Mouse (Mus musculus) kidney, embryonic 15.5 days (tissue): Measurements from ENCODE around the gene Phf14. TPM values are rescaled to one million over a fixed set of nuclear protein-coding genes. Genes with fewer than 3 reads are reported as not detected.

ENCODE experiments used
- ATAC-seq: fragments of 200-750 bp; cut with Nextera tagmentation; replicated peaks from 2 replicates; pipeline ENCODE4 v1.8.0; 2017; ENCODE audit warnings: moderate TSS enrichment; ENCODE audit not compliant: low FRiP score
- H3K27ac ChIP-seq: fragments of 300-500 bp; sonication (generic); 2 replicates; pipeline ENCODE4 v1.5.1; 2015; ENCODE audit warnings: mild to moderate bottlenecking, inconsistent platforms
- H3K27me3 ChIP-seq: fragments of 300-500 bp; sonication (generic); 2 replicates; pipeline ENCODE4 v1.6.1; 2015; ENCODE audit warnings: inconsistent platforms
- H3K36me3 ChIP-seq: fragments of 300-500 bp; sonication (generic); 2 replicates; pipeline ENCODE4 v1.6.1; 2015; ENCODE audit warnings: inconsistent platforms
- H3K4me1 ChIP-seq: fragments of 300-500 bp; sonication (generic); 2 replicates; pipeline ENCODE4 v1.6.1; 2015; ENCODE audit warnings: inconsistent platforms
- H3K4me2 ChIP-seq: fragments of 300-500 bp; sonication (generic); 2 replicates; pipeline ENCODE4 v1.6.1; 2015; ENCODE audit warnings: moderate library complexity, mild to moderate bottlenecking, inconsistent platforms
- H3K4me3 ChIP-seq: fragments of 300-500 bp; sonication (generic); replicated peaks from 2 replicates; pipeline ENCODE4 v1.5.1; 2015; ENCODE audit warnings: mild to moderate bottlenecking, inconsistent platforms
- H3K9ac ChIP-seq: fragments of 300-500 bp; sonication (generic); 2 replicates; pipeline ENCODE4 v1.6.1; 2015; ENCODE audit warnings: mild to moderate bottlenecking, inconsistent platforms
- H3K9me3 ChIP-seq: fragments of 300-500 bp; sonication (generic); replicated peaks from 2 replicates; pipeline ENCODE4 v1.6.1; 2016; ENCODE audit warnings: inconsistent platforms
- WGBS: fragments of 180-500 bp; shearing (Covaris S2); methylation state at CpG from one replicate; pipeline ENCODE4 v1.1.7; 2015; ENCODE audit warnings: mixed read lengths; 5-methylcytosine and 5-hydroxymethylcytosine counted together
- polyA plus RNA-seq: library from polyadenylated mRNA; unstranded; fragments of >200 nt; fragmentation: Nextera tagmentation; extraction: Ambion mirVana; gene quantifications from 2 replicates; pipeline ENCODE4 v1.2.1, GENCODE M21; 2015

The Phf14 gene
- polyA plus RNA-seq, 1 experiment from 2014 or later, result 69.7 TPM

DNA sequence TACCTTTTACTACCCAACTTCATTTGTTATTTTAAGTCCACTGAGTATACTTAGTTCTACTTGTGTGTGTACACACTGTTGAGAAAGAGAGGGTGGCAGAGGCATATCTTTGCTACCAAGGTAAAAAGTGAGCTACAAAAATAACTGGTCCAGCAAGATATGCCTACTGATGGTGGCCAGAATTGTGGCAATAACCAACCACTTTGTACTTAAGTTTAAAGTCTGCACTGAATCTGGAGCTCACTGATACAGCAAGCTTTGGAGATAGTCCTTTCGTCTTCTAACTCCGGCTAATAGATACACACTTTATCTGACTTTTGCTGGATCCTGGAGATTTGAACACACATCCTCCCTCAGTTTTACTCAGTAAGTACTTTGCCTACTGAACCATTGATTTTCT, 115.8 kb downstream of the Phf14 start:
- Histone ChIP-seq H3K27ac (no peak overlapping the region), H3K9ac (no peak overlapping the region), H3K4me1 (no peaks in the 10 kb centered on the region), H3K4me2 (no peak overlapping the region), H3K27me3 (no peaks in the 10 kb centered on the region), H3K4me3 (no peak overlapping the region), H3K36me3 (peaks cover 22% of the 10 kb centered on the region), H3K9me3 (no peaks in the 10 kb centered on the region)
- WGBS, result 95% methylated on average over 2 of the region's 2 CpGs
- ATAC-seq, result no peak

DNA sequence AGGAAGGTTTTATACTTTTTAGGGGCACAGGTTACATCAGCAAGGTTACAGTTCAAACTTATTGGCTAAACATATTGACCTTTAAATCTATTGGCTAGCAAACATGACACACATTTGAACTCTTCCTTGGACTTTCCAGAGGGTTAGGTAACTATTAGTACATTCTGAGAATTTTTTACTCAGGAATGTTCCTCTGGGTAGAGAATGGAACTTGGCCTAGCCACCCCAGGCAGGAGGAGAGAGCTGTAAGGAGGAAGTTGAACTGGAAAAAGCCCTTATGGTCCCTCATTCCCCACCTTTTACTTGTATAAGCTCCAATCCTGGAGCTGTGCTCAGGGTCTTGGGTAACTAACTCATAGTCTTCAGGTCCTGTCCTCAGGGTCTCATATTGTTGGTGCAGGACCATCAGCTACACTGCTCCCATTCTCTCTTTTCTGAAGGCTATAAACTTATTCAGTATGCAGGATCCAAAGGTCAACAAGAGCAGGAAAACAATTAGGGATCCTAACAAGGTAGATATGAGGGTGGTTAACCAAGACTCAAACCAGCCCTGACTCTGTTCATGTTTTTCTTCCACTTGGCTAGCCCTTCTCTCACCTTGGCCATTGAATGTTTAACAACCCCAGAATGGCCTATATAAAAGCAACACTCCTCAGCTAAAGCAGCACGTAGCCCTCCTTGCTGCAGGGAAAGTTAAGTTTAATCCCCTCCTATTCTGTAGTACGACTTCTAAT, 119.4 kb downstream of the Phf14 start:
- no peak for ATAC-seq
- no peak overlapping the region for H3K4me2 ChIP-seq
- peaks cover 10% of the 10 kb centered on the region for H3K36me3 ChIP-seq
- H3K4me1 ChIP-seq, result no peaks in the 10 kb centered on the region
- no peak overlapping the region for H3K4me3 ChIP-seq
- no peaks in the 10 kb centered on the region for H3K9me3 ChIP-seq
- H3K27ac ChIP-seq, result no peak overlapping the region
- no peaks in the 10 kb centered on the region for H3K27me3 ChIP-seq
- no peak overlapping the region for H3K9ac ChIP-seq
- 84% methylated on average over 2 of the region's 2 CpGs for WGBS

DNA sequence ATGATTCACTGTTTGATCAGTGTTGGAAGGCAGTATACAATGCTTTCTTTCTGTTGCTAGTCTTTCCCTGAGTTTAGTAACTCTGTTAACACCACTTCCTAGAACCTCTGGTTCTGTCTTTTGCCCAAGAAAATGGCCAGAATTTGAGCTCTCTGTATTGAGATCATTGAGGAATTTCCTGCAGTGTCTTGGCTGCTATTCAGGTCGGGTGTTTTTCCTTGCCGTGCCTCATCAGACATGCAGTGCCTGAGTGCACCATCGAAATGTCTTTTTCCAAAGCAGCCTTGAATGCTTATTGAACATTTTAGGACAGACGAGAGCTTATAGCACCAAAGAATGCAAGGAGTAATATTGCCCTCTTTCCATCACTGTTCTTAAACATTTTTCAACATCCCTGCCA, 127.0 kb downstream of the Phf14 start:
- Histone ChIP-seq H3K9ac (no peak overlapping the region), H3K4me2 (no peak overlapping the region)
- WGBS, result 54% methylated on average over 4 of the region's 4 CpGs

GRCm38 (mm10) chr6:12038268-12038667, 130.7 kb downstream of the Phf14 start:
- no peak for ATAC-seq
- 89% methylated on average over 7 of the region's 7 CpGs for WGBS
- Histone ChIP-seq H3K36me3 (peaks cover 7% of the 10 kb centered on the region; the same call in 1 of the 2 replicates), H3K4me3 (no peak overlapping the region), H3K9me3 (no peaks in the 10 kb centered on the region), H3K9ac (no peak overlapping the region), H3K27me3 (no peaks in the 10 kb centered on the region), H3K4me1 (no peaks in the 10 kb centered on the region), H3K27ac (no peak overlapping the region), H3K4me2 (no peak overlapping the region)

More for the DNA sequence above, 127.0 kb downstream of the Phf14 start:
- Histone ChIP-seq H3K36me3 (peaks cover 8% of the 10 kb centered on the region), H3K9me3 (no peaks in the 10 kb centered on the region), H3K4me3 (no peak overlapping the region), H3K27me3 (no peaks in the 10 kb centered on the region), H3K27ac (no peak overlapping the region), H3K4me1 (no peaks in the 10 kb centered on the region)
- no peak for ATAC-seq

GRCm38 (mm10) chr6:12052884-12053283, 145.3 kb downstream of the Phf14 start:
- H3K36me3 ChIP-seq, result peaks cover 15% of the 10 kb centered on the region
- no peak overlapping the region for H3K9ac ChIP-seq
- H3K9me3 ChIP-seq, result no peaks in the 10 kb centered on the region
- H3K4me3 ChIP-seq, result no peak overlapping the region
- no peaks in the 10 kb centered on the region for H3K27me3 ChIP-seq
- WGBS, result 42% methylated on average over 2 of the region's 2 CpGs
- peak; percentile 78 for ATAC-seq
- no peak overlapping the region for H3K4me2 ChIP-seq
- no peaks in the 10 kb centered on the region for H3K4me1 ChIP-seq
- H3K27ac ChIP-seq, result 0 out of 2 replicates have a peak overlapping the region, but pooled peaks have one; percentile 32

DNA sequence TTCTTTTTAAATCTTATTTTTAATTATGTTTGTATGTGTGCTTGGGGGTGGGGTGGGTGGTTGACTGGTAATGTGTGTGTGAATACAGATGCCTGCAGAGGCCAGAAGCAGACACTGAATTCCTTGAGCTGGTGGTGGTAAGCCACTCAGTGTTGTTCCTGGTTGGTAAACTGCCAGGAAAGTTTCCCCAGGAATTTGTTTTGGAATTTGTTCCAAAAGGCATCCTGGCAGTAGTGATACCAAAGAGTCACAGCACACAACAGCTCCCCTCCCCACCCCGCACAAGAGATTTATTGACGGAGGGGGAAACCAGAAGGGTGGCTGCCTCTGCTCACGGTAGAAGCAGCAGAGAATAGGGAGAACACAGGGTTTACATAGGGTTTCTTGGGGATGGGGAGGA, 146.5 kb downstream of the Phf14 start:
- WGBS, result 48% methylated on average over 3 of the region's 3 CpGs
- ATAC-seq, result no peak
- Histone ChIP-seq H3K9ac (no peak overlapping the region), H3K27me3 (no peaks in the 10 kb centered on the region), H3K4me1 (no peaks in the 10 kb centered on the region), H3K4me2 (no peak overlapping the region), H3K4me3 (no peak overlapping the region), H3K9me3 (no peaks in the 10 kb centered on the region), H3K27ac (no peak overlapping the region), H3K36me3 (peaks cover 12% of the 10 kb centered on the region)

DNA sequence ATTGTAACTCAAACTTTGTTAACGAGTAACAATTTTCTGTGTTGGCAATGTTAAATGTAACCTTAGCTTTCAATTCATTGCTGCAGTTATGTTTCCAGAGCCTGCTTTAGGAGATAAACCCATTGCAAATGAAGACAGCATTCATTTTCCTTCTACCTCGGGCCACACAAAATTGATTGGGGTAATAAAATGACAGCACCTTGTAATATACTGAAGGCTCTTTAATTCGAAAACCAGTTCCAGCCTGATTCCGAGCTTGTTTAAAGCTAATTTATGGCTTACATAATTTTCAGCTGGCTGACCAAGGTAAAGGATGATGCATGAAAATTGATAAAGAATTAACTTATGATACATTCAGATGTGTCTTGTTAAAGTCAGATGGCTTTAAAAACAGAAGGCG, 151.1 kb downstream of the Phf14 start:
- no peak overlapping the region for H3K27ac ChIP-seq
- no peaks in the 10 kb centered on the region for H3K27me3 ChIP-seq
- no peaks in the 10 kb centered on the region for H3K9me3 ChIP-seq
- WGBS, result 68% methylated on average over 5 of the region's 5 CpGs
- H3K4me2 ChIP-seq, result no peak overlapping the region
- no peak overlapping the region for H3K4me3 ChIP-seq
- H3K36me3 ChIP-seq, result peaks cover 22% of the 10 kb centered on the region
- no peak for ATAC-seq
- H3K9ac ChIP-seq, result no peak overlapping the region
- no peaks in the 10 kb centered on the region for H3K4me1 ChIP-seq

DNA sequence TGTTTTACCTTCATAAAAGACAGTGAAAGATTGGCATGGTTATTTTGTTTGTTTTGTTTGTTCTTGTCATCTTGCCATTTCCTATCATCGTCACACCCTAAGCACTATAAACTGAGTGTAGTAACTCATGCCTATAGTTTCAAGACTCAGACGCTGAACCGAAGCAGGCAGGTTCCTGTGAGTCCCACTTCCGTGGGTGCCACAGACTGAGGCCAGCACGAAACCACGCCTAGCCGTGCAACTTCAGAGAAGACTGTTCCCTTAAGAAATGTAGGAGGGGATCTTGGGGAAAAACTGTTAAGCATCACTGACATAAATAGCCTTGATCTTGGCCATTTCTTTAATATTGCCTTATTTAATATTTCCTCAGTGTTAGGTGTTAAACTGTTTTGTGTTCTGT, 152.4 kb downstream of the Phf14 start:
- H3K4me2 ChIP-seq, result no peak overlapping the region
- no peak overlapping the region for H3K4me3 ChIP-seq
- H3K4me1 ChIP-seq, result no peaks in the 10 kb centered on the region
- H3K36me3 ChIP-seq, result peaks cover 20% of the 10 kb centered on the region
- no peak overlapping the region for H3K27ac ChIP-seq
- no peaks in the 10 kb centered on the region for H3K27me3 ChIP-seq
- no peak for ATAC-seq
- 89% methylated on average over 7 of the region's 7 CpGs for WGBS
- H3K9ac ChIP-seq, result no peak overlapping the region
- no peaks in the 10 kb centered on the region for H3K9me3 ChIP-seq

GRCm38 (mm10) chr6:12060452-12061140, 153.0 kb downstream of the Phf14 start:
- ATAC-seq, result no peak
- H3K9ac ChIP-seq, result no peak overlapping the region

GRCm38 (mm10) chr6:12067956-12068355, 160.3 kb downstream of the Phf14 start:
- ATAC-seq, result no peak
- Histone ChIP-seq H3K36me3 (peaks cover 5% of the 10 kb centered on the region; the same call in 1 of the 2 replicates), H3K4me3 (no peak overlapping the region), H3K9ac (no peak overlapping the region), H3K4me2 (no peak overlapping the region), H3K27me3 (no peaks in the 10 kb centered on the region), H3K4me1 (no peaks in the 10 kb centered on the region), H3K27ac (no peak overlapping the region), H3K9me3 (no peaks in the 10 kb centered on the region)
- WGBS, result 82% methylated on average over 4 of the region's 4 CpGs

More at GRCm38 (mm10) chr6:12060452-12061140, 153.0 kb downstream of the Phf14 start:
- 81% methylated on average over 9 of the region's 9 CpGs for WGBS
- peaks cover 16% of the 10 kb centered on the region for H3K36me3 ChIP-seq
- no peaks in the 10 kb centered on the region for H3K9me3 ChIP-seq
- no peak overlapping the region for H3K4me3 ChIP-seq
- H3K4me1 ChIP-seq, result no peaks in the 10 kb centered on the region
- no peak overlapping the region for H3K4me2 ChIP-seq
- no peak overlapping the region for H3K27ac ChIP-seq
- H3K27me3 ChIP-seq, result no peaks in the 10 kb centered on the region

DNA sequence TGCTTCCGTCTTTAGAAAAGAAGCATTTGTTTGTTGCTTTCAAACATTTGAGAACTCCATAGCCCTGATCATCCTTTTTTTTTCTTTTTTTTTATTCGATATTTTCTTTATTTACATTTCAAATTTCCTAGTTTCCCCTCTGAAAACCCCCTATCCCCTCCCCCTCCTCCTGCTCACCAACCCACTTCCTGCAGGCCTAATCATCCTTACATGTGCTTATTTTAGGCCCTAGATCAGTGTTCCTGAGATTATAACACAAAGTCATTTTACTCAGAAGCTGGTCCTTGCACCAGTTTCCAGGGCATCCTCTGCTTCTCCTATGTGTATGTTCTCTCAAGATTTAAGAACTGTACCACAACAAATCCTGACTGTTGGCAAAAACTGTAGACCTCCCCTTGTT, 161.7 kb downstream of the Phf14 start:
- 88% methylated on average over 2 of the region's 2 CpGs for WGBS
- Histone ChIP-seq H3K9me3 (no peaks in the 10 kb centered on the region), H3K27me3 (no peaks in the 10 kb centered on the region), H3K27ac (no peak overlapping the region), H3K4me3 (no peak overlapping the region), H3K36me3 (0 out of 2 replicates have a peak, but pooled peaks cover 5% of the 10 kb centered on the region), H3K9ac (no peak overlapping the region), H3K4me1 (no peaks in the 10 kb centered on the region), H3K4me2 (no peak overlapping the region)
- no peak for ATAC-seq

DNA sequence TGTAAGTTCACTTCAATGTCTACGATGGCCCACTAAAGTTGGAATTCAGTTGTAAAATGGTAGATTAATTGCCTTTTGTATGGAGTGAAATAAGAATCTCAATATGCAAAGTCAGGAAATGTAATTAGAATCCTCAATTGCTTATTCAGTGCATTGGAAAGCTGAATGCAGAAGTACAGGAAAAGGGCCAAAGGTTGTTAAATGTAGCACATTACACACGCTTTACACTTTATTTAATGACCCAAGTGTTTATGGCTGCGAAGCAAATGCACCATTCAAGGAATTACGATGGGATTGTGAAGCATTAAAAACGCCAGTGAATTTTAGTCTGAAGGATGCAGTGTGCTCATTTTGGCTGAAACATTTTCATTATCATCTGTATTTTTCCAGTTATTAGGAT, 167.0 kb downstream of the Phf14 start:
- no peak for ATAC-seq
- WGBS, result 63% methylated on average over 5 of the region's 5 CpGs
- H3K9me3 ChIP-seq, result no peaks in the 10 kb centered on the region

More for the DNA sequence above, 167.0 kb downstream of the Phf14 start:
- H3K27ac ChIP-seq, result no peak overlapping the region
- H3K9ac ChIP-seq, result no peak overlapping the region
- no peaks in the 10 kb centered on the region for H3K4me1 ChIP-seq
- peaks cover 8% of the 10 kb centered on the region; the same call in 1 of the 2 replicates for H3K36me3 ChIP-seq
- H3K4me3 ChIP-seq, result no peak overlapping the region
- H3K4me2 ChIP-seq, result no peak overlapping the region
- H3K27me3 ChIP-seq, result no peaks in the 10 kb centered on the region
